Mouse (Mus musculus): ENCODE results near the gene Xpa.
"Not testable (repeated sequence)": the region's sequence is repeated elsewhere in the genome, so short reads cannot be mapped to it uniquely, and the experiment has no call there.

Gene Xpa

GRCm38 (mm10) chr4:46195781-46196487 lies at the start of gene Xpa:
Gene Xpa (minus strand): TSS chr4:46196311.
- peak; percentile 56 for DNase-seq (ENCODE audit: extremely low read depth, low read depth, low spot score)

GRCm38 (mm10) chr4:46235871-46236270 lies 39.8 kb upstream of the Xpa start:
- DNase-seq (ENCODE audit: extremely low read depth, low read depth, low spot score): no peak

GRCm38 (mm10) chr4:46234739-46235138 lies 38.6 kb upstream of the Xpa start:
- DNase-seq (ENCODE audit: extremely low read depth, low read depth, low spot score): no peak

GRCm38 (mm10) chr4:46226972-46227535 lies 30.9 kb upstream of the Xpa start:
- DNase-seq (ENCODE audit: extremely low read depth, low read depth, low spot score): no peak

GRCm38 (mm10) chr4:46221090-46221489 lies 25.0 kb upstream of the Xpa start:
- DNase-seq (ENCODE audit: extremely low read depth, low read depth, low spot score): no peak

GRCm38 (mm10) chr4:46202562-46203126 lies 6.5 kb upstream of the Xpa start:
- DNase-seq (ENCODE audit: extremely low read depth, low read depth, low spot score): no peak

- no peak for DNase-seq (ENCODE audit: extremely low read depth, low read depth, low spot score)
Measured at GRCm38 (mm10) chr4:46201834-46202561, 5.9 kb upstream of the Xpa start.

GRCm38 (mm10) chr4:46198064-46198463 lies 2.0 kb upstream of the Xpa start:
- no peak for DNase-seq (ENCODE audit: extremely low read depth, low read depth, low spot score)

- DNase-seq (ENCODE audit: extremely low read depth, low read depth, low spot score): no peak
Measured at GRCm38 (mm10) chr4:46196513-46196912, 402 bp upstream of the Xpa start.

GRCm38 (mm10) chr4:46192011-46192410 lies 4.1 kb downstream of the Xpa start:
- not testable (repeated sequence) for DNase-seq (ENCODE audit: extremely low read depth, low read depth, low spot score)

- no peak for DNase-seq (ENCODE audit: extremely low read depth, low read depth, low spot score)
Measured at GRCm38 (mm10) chr4:46186466-46186865, 9.6 kb downstream of the Xpa start.

- no peak for DNase-seq (ENCODE audit: extremely low read depth, low read depth, low spot score)
Measured at GRCm38 (mm10) chr4:46185890-46186289, 10.2 kb downstream of the Xpa start.

- no peak for DNase-seq (ENCODE audit: extremely low read depth, low read depth, low spot score)
Measured at GRCm38 (mm10) chr4:46185423-46185822, 10.7 kb downstream of the Xpa start.

- DNase-seq (ENCODE audit: extremely low read depth, low read depth, low spot score): no peak
Measured at GRCm38 (mm10) chr4:46182181-46182580, 13.9 kb downstream of the Xpa start.

- no peak for DNase-seq (ENCODE audit: extremely low read depth, low read depth, low spot score)
Measured at GRCm38 (mm10) chr4:46181168-46181567, 14.9 kb downstream of the Xpa start.

- no peak for DNase-seq (ENCODE audit: extremely low read depth, low read depth, low spot score)
Measured at GRCm38 (mm10) chr4:46177496-46177895, 18.6 kb downstream of the Xpa start.

- no peak for DNase-seq (ENCODE audit: extremely low read depth, low read depth, low spot score)
Measured at GRCm38 (mm10) chr4:46177018-46177417, 19.1 kb downstream of the Xpa start.

GRCm38 (mm10) chr4:46176313-46176712 lies 19.8 kb downstream of the Xpa start:
- no peak for DNase-seq (ENCODE audit: extremely low read depth, low read depth, low spot score)

GRCm38 (mm10) chr4:46171761-46172160 lies 24.4 kb downstream of the Xpa start:
- no peak for DNase-seq (ENCODE audit: extremely low read depth, low read depth, low spot score)

GRCm38 (mm10) chr4:46165831-46166230 lies 30.3 kb downstream of the Xpa start:
- peak; percentile 61 for DNase-seq (ENCODE audit: extremely low read depth, low read depth, low spot score)

GRCm38 (mm10) chr4:46164027-46164426 lies 32.1 kb downstream of the Xpa start:
- no peak for DNase-seq (ENCODE audit: extremely low read depth, low read depth, low spot score)

Measured in fat pad, adult 2 months (tissue).